Mouse (Mus musculus) forebrain, postnatal 0 days (tissue): Measurements from ENCODE around the gene Zkscan14. TPM values are rescaled to one million over a fixed set of nuclear protein-coding genes. Genes with fewer than 3 reads are reported as not detected.
A peak's percentile ranks its signal among the peaks of the same experiment; 100 is the strongest.
"Not testable (repeated sequence)": the region's sequence is repeated elsewhere in the genome, so short reads cannot be mapped to it uniquely, and the experiment has no call there.

Experiments
- ATAC-seq: fragments of 200-750 bp; cut with Nextera tagmentation; 2 replicates; pipeline ENCODE4 v1.8.0; 2017; ENCODE audit warnings: mild to moderate bottlenecking, moderate library complexity
- DNase-seq: peaks from one replicate; pipeline ENCODE4 v3.0.0-alpha.2; 2015
- H3K27ac ChIP-seq: fragments of 300-500 bp; sonication (generic); 2 replicates; pipeline ENCODE4 v1.5.1; 2014; ENCODE audit warnings: low read depth, mild to moderate bottlenecking, antibody characterized with exemption, low read length, moderate library complexity, mixed read lengths
- H3K27me3 ChIP-seq: fragments of 300-500 bp; sonication (generic); 2 replicates; pipeline ENCODE4 v1.6.1; 2014; ENCODE audit warnings: mild to moderate bottlenecking, low read length, mixed read lengths; ENCODE audit not compliant: insufficient read depth
- H3K36me3 ChIP-seq: fragments of 300-500 bp; sonication (generic); 2 replicates; pipeline ENCODE4 v1.6.1; 2014; ENCODE audit warnings: mild to moderate bottlenecking, moderate library complexity; ENCODE audit not compliant: insufficient read depth
- H3K4me1 ChIP-seq: fragments of 300-500 bp; sonication (generic); 2 replicates; pipeline ENCODE4 v1.6.1; 2014; ENCODE audit warnings: antibody characterized with exemption; ENCODE audit not compliant: insufficient read depth
- H3K4me2 ChIP-seq: fragments of 300-500 bp; sonication (generic); 2 replicates; pipeline ENCODE4 v1.6.1; 2014; ENCODE audit warnings: low read depth, mild to moderate bottlenecking, moderate library complexity
- H3K4me3 ChIP-seq: fragments of 300-500 bp; sonication (generic); 2 replicates; pipeline ENCODE4 v1.5.1; 2014; ENCODE audit warnings: low read depth, low read length, mixed read lengths
- H3K9ac ChIP-seq: fragments of 300-500 bp; sonication (generic); 2 replicates; pipeline ENCODE4 v1.6.1; 2014; ENCODE audit warnings: mild to moderate bottlenecking
- H3K9me3 ChIP-seq: fragments of 300-500 bp; sonication (generic); 2 replicates; pipeline ENCODE4 v1.6.1; 2016; ENCODE audit warnings: low read length
- CTCF ChIP-seq: sonication (generic); IDR thresholded peaks from 2 replicates; pipeline ENCODE4 v1.5.1; 2016; ENCODE audit warnings: antibody characterized with exemption, control low read depth, low read depth
- WGBS: fragments of 180-500 bp; shearing (Covaris S2); extraction: QIAGEN DNeasy Blood & Tissue Kit; methylation state at CpG from one replicate; pipeline ENCODE4 v1.1.7; 2014; 5-methylcytosine and 5-hydroxymethylcytosine counted together
- polyA plus RNA-seq: library from polyadenylated mRNA; unstranded; fragments of >200 nt; fragmentation: Nextera tagmentation; extraction: Ambion mirVana; gene quantifications from 2 replicates; pipeline ENCODE4 v1.2.1, GENCODE M21; 2015
- total RNA-seq: library from RNA; depleted of rRNA; stranded (reverse); fragments of >200 nt; gene quantifications from 2 replicates; pipeline ENCODE4 v1.2.3, GENCODE M21; 2014; rRNA removed

Gene Zkscan14
- 15.6 and 16.0 TPM in 2 replicates for total RNA-seq
- 11.7 TPM in 2 replicates for polyA plus RNA-seq

GRCm38 (mm10) chr5:145201321-145201991 lies at the start of gene Zkscan14:
Zkscan14 (minus strand) TSS chr5:145201868.
- H3K27ac ChIP-seq = peak within 1 kb of the TSS; percentile 73
- H3K36me3 ChIP-seq = peaks cover 11% of the 10 kb centered on the region
- H3K4me1 ChIP-seq = peaks cover 18% of the 10 kb centered on the region
- TF ChIP-seq CTCF = no peak
- peak within 1 kb of the TSS; percentile 99 for H3K4me2 ChIP-seq
- peak; percentile 17 for ATAC-seq
- H3K4me3 ChIP-seq = peak within 1 kb of the TSS; percentile 82
- under 1% methylated on average over 37 of the region's 37 CpGs for WGBS
- no peaks in the 10 kb centered on the region for H3K27me3 ChIP-seq
- DNase-seq = peak; percentile 90
- no peaks in the 10 kb centered on the region for H3K9me3 ChIP-seq
- peak within 1 kb of the TSS; percentile 73 for H3K9ac ChIP-seq

DNA sequence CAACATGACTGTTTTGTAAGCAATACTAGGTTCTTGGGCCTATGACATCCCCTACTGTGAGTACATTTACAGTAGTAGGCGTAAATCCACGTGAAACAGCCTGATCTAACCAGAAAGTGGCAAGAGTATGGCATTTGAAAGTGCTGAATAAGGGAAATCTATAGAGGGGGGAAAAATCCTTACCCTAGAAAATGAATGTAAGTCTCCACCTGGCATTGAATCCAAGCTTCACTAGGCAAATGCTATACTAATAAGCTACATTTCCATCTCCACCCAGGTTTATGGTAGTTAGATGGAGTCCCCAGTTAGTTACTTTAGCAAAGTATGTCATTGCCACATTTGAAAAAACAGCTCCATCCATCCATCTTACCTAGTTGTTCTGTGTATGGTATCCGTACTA lies 47.9 kb upstream of the Zkscan14 start:
- H3K9me3 ChIP-seq = no peaks in the 10 kb centered on the region
- H3K4me2 ChIP-seq = no peak overlapping the region
- DNase-seq (no peak), ATAC-seq (no peak)
- no peaks in the 10 kb centered on the region for H3K4me1 ChIP-seq
- H3K27me3 ChIP-seq = no peaks in the 10 kb centered on the region
- TF ChIP-seq CTCF = no peak
- no peak overlapping the region for H3K9ac ChIP-seq
- H3K27ac ChIP-seq = no peak overlapping the region
- H3K4me3 ChIP-seq = no peak overlapping the region
- peaks cover 23% of the 10 kb centered on the region for H3K36me3 ChIP-seq
- 93% methylated on average over 3 of the region's 3 CpGs for WGBS

- ATAC-seq = no peak
- Histone ChIP-seq H3K4me3 (no peak overlapping the region), H3K4me2 (no peak overlapping the region), H3K27me3 (no peaks in the 10 kb centered on the region), H3K9ac (no peak overlapping the region), H3K4me1 (peaks cover 8% of the 10 kb centered on the region; the same call in 1 of the 2 replicates), H3K9me3 (no peaks in the 10 kb centered on the region), H3K36me3 (peaks cover 50% of the 10 kb centered on the region), H3K27ac (no peak overlapping the region)
- DNase-seq = peak; percentile 38
- TF ChIP-seq CTCF = peak; percentile 70
These were observed 33.0 kb upstream of the Zkscan14 start for GRCm38 (mm10) chr5:145234636-145235035.

DNA sequence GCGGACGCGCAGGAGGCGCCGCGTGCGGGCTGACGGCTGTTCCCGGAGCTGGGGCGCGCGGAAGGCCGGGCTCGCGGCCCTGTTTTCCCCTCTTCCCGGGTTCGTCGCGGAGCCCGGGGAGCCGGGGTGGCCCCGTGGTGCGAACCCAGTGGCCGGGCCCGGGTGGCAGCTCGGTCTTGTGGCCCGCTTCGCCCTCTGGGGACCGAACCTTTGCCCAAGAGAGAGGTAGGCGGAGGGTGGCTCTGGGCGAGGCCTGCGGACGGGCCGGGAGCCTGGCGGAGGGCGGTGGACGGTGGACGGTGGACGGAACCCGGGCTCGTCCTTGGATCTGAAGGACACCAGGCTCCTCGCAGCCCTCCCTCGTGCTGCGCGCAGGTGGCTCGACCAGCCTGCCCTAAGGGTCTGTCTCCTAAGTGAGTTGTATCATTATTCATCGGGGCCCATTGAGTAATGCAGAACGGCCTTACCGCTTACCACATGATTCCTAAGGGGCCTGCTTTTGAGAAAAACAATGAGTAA lies 30.3 kb upstream of the Zkscan14 start:
- peak overlapping the region; percentile 90 for H3K27ac ChIP-seq
- H3K27me3 ChIP-seq = no peaks in the 10 kb centered on the region
- peak overlapping the region; percentile 95 for H3K9ac ChIP-seq
- under 1% methylated on average over 49 of the region's 49 CpGs for WGBS
- peaks cover 8% of the 10 kb centered on the region; the same call in 1 of the 2 replicates for H3K4me1 ChIP-seq
- no peak for TF ChIP-seq CTCF
- no peak; the same call in none of the 2 replicates for ATAC-seq
- H3K9me3 ChIP-seq = no peaks in the 10 kb centered on the region
- peak overlapping the region; percentile 64 for H3K4me2 ChIP-seq
- peaks cover 33% of the 10 kb centered on the region for H3K36me3 ChIP-seq
- peak overlapping the region; percentile 93 for H3K4me3 ChIP-seq
- DNase-seq = no peak

DNA sequence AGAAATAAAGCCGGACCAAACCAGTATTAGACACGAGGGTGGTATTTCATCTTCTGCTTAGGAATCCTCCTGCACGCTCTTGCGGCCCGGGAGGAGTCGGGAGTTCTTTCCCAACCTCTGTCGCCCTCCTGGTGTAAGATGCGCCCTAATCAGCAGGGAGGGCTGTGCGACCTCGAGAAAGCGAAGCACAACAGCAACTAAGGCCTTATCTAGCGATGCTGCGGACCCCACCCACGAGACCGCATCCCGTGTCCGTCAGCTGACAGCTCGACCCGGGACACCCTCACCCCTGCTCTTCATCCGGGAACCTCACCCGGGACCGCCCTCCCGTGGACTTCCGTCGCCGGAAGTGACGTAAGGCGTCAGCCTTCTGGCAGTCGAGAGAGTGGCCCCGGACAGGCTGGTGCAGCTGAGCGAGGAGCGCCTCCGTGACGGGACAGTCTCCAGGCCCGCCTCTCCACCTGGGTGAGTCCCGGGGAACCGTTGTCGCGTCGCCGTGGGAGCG lies 29.8 kb upstream of the Zkscan14 start, which contains the start of gene Zfp655:
TSS of gene Zfp655 (plus strand) at position 349 of the 505 bp plus-strand sequence.
- Histone ChIP-seq H3K27ac (peak within 1 kb of the TSS; percentile 90), H3K36me3 (peaks cover 29% of the 10 kb centered on the region), H3K9me3 (no peaks in the 10 kb centered on the region), H3K27me3 (no peaks in the 10 kb centered on the region), H3K9ac (peak within 1 kb of the TSS; percentile 95), H3K4me2 (peak within 1 kb of the TSS; percentile 64), H3K4me3 (peak within 1 kb of the TSS; percentile 93), H3K4me1 (peaks cover 8% of the 10 kb centered on the region; the same call in 1 of the 2 replicates)
- under 1% methylated on average over 41 of the region's 42 CpGs for WGBS
- peak; percentile 98 for DNase-seq
- ATAC-seq = peak; percentile 99
- no peak for TF ChIP-seq CTCF

DNA sequence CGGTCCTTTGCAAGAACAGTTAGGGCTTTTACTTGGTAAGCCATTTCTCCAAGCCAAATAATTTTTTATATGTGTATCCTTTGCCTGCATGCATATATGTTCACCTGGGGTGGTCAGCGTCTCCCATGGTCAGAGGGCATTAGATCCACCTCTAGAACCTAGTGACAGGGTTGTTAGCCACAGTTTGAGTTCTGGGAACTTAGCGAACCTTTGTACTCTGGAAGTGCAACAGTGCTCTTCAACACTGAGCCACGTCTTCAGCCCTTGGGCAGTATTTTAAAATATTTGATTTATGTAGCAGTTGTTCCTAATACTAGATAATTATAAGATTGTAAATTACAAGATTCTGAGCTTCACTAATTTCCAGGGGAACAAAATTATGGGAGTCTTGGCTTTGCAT lies 29.0 kb upstream of the Zkscan14 start:
- no peak for TF ChIP-seq CTCF
- peak overlapping the region; percentile 95; the same call in 1 of the 2 replicates for H3K9ac ChIP-seq
- peak overlapping the region; percentile 93; the same call in 1 of the 2 replicates for H3K4me3 ChIP-seq
- no peaks in the 10 kb centered on the region for H3K9me3 ChIP-seq
- WGBS = 87% methylated on average over 4 of the region's 4 CpGs
- H3K4me2 ChIP-seq = peak overlapping the region; percentile 64
- H3K36me3 ChIP-seq = peaks cover 24% of the 10 kb centered on the region
- no peaks in the 10 kb centered on the region for H3K27me3 ChIP-seq
- ATAC-seq (no peak), DNase-seq (no peak)
- peaks cover 8% of the 10 kb centered on the region; the same call in 1 of the 2 replicates for H3K4me1 ChIP-seq
- H3K27ac ChIP-seq = peak overlapping the region; percentile 90; the same call in 1 of the 2 replicates

- H3K27ac ChIP-seq, H3K27me3 ChIP-seq, H3K4me1 ChIP-seq, ATAC-seq, H3K4me3 ChIP-seq, H3K9ac ChIP-seq, H3K9me3 ChIP-seq, H3K4me2 ChIP-seq, DNase-seq: not testable (repeated sequence)
- peaks cover 10% of the 10 kb centered on the region for H3K36me3 ChIP-seq
- WGBS = 81% methylated on average over 6 of the region's 6 CpGs
These were observed 27.6 kb upstream of the Zkscan14 start for GRCm38 (mm10) chr5:145229283-145229682.
